Mouse (Mus musculus) cerebellum, adult 11 months (tissue): ENCODE data around the gene Tas1r1.

ENCODE experiments used
- DNase-seq: peaks from one replicate; pipeline ENCODE4 v3.0.0; 2022

Gene Tas1r1

DNA sequence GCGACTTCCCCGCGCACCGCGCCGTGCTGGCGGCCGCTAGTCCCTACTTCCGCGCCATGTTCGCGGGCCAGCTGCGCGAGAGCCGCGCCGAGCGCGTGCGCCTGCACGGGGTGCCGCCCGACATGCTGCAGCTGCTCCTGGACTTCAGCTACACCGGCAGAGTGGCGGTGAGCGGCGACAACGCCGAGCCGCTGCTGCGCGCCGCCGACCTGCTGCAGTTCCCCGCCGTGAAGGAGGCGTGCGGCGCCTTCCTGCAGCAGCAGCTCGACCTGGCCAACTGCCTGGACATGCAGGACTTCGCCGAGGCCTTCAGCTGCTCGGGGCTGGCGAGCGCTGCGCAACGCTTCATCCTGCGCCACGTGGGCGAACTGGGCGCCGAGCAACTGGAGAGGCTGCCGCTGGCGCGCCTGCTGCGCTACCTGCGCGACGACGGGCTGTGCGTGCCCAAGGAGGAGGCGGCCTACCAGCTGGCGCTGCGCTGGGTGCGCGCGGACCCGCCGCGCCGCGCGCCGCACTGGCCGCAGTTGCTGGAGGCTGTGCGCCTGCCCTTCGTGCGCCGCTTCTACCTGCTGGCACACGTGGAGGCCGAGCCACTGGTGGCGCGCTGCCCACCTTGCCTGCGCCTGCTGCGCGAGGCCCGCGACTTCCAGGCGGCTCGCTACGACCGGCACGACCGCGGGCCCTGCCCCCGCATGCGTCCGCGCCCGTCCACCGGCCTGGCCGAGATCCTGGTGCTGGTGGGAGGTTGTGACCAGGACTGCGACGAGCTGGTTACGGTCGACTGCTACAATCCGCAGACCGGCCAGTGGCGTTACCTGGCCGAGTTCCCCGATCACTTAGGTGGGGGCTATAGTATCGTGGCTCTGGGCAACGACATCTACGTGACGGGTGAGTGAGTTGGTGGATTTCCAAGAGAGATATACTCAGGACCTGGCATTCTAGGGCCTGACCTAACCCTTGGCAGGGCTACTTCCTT lies 29.0 kb downstream of the Tas1r1 start:
- DNase-seq: peak; percentile 75

DNA sequence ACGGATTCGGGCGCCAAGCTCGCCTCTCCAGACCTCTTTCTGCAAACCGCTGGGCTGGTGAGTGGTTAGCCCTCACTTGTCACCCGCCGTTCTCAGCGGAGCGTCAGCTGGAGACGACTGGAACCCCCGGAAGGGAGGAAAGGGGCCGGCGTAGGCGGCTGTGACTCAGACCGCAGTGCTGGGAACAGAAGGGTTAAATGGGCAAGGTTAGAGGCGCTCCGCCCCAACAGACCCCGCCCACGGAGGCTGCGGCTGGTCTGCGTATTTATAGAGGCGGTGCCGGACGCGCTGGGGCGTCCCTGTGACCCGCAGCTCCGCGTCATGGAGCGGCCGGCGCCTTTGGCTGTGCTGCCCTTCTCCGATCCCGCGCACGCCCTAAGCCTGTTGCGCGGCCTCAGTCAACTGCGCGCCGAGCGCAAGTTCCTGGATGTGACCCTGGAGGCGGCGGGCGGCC lies 29.7 kb downstream of the Tas1r1 start, which contains the start of gene Klhl21:
Klhl21 (plus strand) TSS at position 182 of the 454 bp plus-strand sequence.
- DNase-seq: peak; percentile 90

DNA sequence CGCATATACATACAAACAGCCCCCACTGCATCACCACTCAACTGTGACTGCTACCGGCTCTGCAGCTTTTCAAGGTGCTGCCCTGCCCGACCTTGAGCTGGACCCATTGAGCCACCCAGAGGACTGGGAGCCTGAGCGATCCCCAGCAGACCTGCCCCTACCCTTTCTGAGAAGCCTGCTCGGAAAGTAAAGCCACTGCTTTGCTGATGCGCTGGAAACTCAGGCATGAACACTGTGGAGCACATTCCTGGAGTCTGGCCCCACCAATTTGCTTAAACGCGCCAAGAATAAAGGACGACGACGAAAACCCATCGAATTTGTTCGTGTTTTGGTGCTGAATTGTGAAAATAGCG lies 30.2 kb downstream of the Tas1r1 start:
- DNase-seq: no peak

DNA sequence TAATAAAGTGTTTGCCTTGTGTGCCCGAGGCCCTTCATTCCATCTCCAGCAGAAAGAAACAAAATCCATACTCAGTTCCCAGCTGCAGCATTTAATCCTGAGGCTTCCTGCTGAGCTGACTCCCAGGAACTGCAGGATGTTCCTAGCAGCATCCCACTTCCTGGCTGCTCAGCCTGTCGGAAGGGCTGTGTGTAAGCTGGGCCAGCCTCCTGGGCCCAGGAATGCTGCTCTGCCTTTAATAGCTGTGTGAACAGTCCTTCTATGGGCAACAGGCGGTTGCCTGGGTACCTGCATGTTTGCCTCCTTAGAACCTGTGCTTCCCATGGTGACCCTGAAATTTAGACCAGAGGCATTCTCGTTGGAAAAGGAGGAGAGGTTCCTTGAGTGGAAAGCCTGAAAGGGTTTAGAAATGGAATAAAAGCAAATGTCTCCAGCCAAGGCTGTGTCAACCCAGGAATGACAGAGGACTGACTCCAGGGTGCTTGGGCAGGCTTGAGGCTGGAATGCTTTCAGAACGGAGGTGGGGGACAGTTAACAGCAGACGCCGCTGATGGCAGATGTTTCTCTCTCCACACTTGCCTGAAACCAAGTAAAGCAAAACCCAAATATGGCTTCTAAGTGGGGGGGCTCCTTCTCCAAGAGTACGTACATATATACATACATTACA lies 30.8 kb downstream of the Tas1r1 start:
- DNase-seq: no peak

DNA sequence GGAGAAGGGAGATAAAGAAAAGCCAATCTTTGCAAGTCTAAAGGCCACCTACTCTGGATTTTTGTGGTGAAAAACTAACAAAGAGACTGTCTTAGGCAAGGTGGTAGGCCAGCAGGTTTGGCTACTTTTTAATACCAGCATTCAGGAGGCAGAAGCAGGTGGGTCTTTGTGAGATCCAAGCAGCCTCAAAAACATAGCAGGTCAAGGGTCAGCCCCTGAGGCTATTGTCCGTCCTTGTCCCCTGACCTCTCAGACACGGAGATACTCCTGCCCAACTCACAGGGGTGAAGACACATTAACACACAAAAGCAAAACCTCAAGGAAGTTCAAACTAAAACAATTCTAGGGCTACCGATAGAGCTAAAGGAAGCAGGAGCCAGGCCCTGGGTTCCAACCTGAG lies 31.6 kb downstream of the Tas1r1 start:
- DNase-seq: no peak

DNA sequence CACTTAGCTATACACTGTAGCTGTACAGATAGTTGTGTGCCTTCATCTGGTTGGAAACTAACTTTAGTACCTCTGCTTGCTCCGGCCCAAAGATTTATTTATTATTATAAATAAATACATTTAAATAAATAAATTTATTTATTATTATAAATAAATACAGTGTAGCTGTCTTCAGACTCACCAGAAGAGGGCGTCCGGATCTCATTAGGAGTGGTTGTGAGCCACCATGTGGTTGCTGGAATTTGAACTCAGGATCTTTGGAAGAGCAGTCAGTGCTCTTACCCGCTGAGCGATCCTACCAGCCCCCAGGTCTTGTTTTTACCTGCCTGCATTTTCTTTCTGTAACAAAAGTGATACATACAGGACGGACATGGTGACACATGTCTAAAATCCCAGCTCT lies 32.2 kb downstream of the Tas1r1 start:
- DNase-seq: no peak

DNA sequence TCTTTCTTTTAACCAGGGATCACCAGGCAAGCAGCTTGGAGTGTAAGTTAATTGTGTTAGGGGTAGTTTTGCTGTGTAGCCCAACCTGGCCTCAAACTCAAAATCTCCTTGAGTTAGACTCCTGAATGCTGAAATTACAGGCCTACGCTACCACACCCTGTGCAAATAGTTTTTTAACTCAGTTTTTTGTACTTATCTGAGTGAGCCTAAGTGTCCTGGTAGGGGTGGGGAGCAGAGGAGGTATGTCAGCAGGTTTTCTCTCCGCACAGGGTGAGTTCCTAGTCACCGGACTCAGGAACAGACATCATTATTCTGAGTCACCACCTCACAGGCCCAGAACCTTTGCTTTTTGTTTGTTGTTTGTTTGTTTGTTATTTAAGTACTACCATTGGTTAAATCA lies 36.3 kb downstream of the Tas1r1 start:
- no peak for DNase-seq

DNA sequence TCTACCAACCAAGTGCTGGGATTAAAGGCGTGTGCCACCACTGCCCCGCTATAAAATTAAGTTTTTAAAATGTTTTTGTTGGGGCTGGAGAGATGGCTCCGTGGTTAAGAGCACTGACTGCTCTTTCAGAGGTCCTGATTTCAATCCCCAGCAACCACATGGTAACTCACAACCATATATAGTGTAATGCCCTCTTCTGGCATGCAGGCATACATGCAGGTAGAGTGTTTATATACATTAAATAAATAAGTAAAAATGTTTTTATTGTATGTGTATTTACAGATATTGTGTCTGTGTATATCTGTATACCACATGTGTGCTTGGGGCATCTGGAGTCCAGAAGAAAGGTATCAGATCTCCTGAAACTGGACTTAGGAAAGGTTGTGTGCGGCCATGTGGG lies 37.0 kb downstream of the Tas1r1 start:
- DNase-seq: no peak

DNA sequence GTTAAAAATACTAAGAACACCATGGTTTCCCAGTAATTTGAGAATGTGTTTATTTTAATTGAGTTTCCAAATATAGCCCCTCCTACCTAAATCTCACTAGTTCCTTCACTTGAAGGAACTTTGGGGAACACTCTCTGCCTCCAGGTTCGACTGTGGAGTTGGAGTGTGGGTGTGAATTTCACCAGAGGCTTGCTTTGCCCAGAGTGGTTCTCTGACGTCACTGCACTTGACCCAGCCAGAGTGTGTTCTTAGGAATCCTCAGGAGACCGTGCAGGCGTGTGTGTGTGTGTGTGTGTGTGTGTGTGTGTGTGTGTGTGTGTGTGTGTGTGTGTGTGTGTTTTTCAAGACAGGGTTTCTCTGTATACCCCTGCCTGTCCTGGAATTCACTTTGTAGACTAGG lies 37.5 kb downstream of the Tas1r1 start:
- DNase-seq: no peak

DNA sequence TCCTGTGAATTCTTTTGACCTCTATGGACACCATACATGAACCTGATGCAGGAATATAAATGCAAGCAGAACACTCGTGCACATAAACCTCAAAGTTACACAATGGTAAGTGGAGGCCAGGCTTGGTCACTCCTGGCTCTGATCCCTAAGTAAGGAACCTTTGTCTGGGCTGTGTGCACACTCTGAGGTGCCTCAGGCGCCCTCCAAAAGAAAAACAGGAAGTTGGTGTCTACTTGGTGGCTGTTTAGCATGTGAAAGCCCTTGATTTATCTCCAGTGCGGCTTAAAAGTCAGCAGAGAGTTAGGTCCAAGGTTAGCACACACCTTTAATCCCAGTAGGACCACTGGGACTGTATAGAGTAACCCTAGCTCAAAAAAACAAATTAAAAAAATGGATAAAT lies 38.9 kb downstream of the Tas1r1 start:
- no peak for DNase-seq

DNA sequence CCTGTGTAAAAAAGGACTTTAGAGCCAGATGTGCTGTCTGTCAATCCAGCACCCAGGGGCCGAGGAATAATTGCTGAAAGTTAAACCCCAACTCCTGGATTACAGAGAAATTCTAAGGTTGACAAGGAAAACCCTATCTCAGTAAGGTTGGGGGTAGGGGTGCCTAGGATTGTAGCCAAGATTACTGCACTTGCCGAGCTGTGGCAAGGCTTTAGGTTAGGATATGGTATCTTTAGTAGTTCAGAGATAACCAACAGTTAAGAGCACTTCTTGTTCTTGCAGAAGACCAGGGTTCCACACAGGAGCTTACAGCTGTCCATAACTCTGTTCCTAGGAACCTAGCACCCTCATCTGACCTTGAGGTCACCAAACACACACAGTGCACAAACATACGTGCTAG lies 40.7 kb downstream of the Tas1r1 start:
- DNase-seq: no peak

DNA sequence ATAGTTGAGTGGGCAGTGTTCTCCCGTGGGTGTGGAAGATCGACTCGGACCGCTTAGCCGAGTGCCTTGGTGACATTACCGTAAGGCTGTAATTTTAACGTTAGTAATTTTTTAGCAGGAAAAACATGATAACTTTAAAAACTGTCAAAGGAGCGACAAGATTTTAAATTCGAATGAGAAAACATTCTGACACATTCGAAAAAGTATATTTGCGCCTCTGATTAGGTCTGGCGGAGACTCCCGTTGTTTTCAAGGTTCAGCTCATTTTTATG lies 41.5 kb downstream of the Tas1r1 start:
- DNase-seq: no peak

DNA sequence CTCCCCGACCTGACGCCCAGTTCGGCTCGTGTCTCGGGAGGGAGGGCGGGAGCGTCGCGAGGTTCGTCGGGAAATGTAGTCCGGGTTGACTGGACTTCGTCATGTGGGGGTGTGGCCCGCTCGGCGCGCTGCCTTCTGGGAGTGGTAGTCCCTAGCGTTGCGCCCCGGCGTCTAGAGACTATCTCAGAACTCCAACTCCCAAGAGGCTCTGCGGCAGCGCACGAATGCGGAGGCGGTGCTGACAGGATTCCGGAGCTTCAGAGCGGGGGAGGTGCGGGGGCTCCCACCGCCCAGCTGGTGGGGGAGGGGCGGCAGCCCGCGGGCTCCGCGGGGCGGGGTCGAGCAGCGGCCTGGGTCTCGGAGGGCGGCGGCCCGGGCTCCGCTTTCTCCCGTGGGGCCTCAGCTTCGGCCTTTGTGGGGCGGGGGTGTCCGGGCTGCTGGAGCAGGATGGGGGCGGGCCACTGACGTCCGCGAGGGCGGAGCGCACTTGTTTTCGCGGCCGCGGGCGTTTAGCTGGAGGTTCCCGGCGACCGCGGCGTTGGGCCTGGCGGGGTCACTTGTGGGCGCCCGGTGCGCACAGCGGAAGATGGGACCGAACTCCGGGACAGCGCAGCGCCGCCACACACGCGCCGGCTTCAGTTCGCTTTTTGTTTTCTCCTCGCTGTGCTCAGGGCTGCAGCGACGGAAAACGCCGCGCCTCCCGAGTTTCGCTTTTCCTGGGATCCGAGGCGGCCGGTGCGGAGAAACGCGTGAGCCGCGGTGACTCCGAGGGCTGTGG lies 42.0 kb downstream of the Tas1r1 start, which contains the start of gene Phf13:
Phf13 (minus strand) TSS at position 86 of the 778 bp plus-strand sequence.
- peak; percentile 98 for DNase-seq

DNA sequence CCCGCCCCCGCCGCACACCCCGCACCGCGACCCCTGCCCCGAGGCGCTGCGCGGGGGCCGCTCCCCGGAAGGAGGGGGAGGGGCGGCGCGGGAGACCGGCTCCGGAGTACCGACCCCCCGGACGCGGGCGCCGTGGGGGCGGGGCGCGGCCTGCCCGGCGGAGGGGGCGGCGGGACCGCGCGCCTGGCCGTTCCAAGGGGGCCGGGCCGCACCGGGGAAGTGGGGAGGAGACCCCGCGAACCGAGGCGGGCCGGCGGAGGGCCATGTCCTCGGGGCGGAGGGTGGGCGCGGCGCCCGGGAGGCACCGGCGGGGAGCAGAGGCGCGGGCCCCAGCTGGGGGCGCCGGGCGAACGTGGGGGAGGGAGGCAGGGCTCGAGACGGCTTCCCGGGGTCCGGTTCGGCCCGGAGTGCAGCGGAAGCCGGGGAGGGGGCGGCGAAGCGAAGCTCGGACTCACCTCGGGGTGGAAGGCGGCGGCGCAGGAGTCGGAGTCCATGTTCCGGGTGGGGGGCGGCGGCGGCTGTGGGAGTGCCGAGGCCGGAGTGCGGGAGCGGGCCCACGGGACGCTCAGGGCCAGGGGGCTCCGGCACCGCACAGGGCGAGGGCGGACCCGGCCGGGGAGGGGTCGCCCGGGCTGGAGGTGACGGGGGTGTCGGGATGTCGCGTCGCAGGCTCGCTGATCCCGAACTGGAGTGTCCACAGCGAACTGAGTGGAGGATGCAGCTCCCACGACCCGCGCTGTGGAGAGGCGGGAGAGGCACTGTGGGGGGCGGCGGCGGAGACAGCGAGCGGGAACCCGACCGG lies 42.8 kb downstream of the Tas1r1 start:
- DNase-seq: no peak

DNA sequence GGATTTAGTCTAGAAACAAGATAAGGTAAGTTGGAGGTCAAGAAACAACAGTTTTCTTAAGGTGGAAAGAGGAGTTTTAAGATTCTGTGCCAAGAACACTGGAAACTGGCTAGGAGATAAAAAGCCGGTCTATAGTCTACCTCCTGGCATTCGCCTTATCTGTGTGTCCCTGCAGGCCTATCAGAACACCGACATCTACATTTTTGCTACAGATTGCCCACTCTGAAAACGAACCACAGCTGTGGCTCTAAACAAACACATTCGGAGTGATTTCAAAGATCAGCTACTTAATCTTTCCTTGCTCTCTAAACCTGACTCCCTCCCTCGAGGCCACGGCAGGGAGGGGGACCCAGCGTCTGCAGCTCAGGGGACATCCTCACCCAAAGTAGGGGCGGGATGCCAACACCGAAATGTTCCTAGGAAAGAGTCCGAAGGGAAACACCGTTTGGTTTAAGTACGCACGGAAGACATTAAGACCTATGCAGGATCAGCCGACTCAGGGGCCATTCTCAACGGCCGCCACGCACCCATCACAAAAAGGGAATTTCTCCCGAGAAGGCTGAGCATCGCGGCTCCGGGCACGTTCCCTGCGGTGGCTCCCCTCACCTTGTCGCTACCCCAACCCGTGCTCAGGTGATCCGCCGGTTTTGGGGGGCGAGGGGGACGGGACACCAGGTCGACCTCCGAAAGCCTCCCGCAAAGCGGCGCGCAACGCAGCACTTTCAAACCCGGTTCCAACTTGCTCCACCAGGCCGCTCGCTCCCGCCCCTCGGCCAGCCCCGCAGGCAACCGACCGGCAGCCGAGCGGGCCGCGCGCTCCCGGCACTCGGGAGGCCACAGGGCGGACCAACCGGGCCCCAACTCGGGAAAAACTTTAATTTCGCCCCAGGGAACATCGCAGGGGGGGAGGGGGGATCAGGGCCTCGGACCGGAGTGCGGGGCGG lies 43.9 kb downstream of the Tas1r1 start:
- peak; percentile 53 for DNase-seq

DNA sequence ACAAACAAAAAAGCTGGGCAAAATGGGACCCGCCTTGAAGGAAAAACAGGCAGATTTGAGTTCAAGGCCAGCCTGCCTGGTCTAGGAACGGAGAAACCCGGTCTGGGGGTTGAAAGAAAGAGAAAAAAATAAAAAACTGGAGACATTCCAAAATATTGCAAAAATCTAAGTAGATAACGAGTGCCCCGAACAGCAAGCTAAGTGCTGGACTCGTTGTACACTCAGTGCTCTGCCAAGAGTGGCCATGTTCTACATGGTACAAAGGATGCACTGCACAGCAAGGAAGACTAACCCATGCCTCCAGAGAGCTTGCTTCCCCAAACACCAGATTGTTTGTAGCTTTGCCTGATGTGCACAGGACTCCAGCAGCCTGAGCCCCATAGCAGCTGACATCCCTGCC lies 45.3 kb downstream of the Tas1r1 start:
- no peak for DNase-seq

DNA sequence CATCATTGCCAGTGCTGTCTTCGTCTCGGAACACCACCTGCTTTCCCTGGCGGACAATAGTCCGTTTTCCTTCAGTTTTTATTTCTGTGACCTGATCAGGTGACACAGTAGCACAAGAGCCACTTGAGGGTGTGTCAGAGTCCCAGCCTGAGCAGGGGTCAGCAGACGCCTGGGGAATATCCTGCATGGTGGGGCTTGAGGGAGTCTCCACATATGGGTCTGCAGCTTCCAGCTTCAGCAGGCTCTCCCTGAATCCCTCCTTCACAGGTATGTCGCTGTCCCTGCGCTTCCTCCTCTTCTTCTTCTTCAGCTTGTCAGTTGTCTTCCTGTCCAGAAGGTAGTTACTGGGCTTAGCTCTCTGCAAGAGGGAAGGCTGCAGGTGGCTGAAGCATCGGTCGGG lies 46.3 kb downstream of the Tas1r1 start:
- no peak for DNase-seq

DNA sequence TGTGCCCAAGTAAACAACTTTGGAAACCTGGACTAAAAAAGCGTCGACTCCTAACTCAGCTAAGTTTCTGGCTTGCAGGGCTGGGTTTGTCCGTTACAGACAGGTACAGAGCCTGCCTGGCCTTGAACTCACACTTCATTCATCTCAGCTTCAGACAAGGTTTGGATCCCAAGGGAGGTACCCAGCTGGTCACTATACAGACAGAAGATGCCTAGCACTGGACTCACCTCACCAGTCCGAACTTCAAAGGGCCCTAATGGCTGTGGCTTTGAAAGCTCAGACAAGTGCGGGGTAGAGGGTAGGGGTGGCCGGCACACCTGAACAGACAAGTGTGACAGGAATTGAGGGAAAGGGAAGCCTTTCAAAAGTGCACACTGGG lies 49.3 kb downstream of the Tas1r1 start:
- no peak for DNase-seq

DNA sequence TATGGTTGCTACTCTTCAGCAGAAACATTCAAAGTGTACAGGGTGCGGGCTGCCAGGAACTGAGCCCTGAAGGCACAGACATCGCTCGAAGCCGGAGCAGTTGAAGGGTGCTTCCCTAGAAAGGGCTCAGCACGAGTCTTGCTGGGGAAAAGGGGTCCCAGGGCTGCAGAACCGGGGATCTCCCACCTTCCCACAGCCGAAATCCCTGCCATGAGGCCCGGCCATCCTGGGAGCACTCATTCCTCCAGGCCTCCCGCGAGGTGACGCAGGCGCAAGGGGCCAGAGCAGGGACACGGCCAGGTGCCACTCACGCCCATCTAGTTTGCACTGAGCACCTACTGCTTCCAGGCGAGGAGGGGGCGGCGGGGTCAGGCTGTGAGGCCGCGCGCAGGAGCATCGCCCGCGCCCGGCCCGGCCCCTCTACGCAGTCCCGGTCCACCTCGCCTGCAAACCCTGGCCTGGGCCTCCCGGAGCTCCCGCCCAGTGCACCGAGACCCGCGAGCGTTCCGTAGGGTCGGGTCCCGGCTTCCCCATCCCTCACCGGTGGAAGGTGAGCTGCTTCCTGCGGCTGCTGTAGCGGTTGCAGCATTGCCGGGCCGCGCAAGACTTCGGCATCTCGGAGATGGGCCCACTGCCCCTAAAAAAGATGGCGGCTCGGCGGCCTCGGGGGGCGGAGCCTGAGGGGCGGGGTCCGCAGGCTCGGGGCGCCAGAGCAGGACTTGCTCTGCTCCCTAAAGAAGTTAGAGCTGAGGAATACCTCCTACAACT lies 49.8 kb downstream of the Tas1r1 start, which contains the start of gene Thap3:
Thap3 (minus strand) TSS at position 656 of the 768 bp plus-strand sequence.
- peak; percentile 75 for DNase-seq

DNA sequence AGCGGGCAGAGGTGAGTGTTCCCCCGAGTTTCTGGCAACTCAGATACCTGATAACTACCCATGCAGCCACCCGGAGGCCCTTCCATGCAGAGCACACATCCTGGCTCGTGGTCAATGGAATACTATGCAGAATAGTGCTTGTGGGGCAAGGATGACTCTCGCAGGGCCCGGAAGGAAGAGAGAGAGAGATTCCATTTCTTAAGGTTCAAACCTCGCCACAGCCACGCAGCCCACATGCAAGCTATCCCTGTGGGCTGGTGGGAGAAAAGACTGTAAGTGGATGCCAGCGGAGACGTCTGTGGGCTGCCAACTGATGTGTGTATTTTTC lies 50.4 kb downstream of the Tas1r1 start:
- no peak for DNase-seq

DNA sequence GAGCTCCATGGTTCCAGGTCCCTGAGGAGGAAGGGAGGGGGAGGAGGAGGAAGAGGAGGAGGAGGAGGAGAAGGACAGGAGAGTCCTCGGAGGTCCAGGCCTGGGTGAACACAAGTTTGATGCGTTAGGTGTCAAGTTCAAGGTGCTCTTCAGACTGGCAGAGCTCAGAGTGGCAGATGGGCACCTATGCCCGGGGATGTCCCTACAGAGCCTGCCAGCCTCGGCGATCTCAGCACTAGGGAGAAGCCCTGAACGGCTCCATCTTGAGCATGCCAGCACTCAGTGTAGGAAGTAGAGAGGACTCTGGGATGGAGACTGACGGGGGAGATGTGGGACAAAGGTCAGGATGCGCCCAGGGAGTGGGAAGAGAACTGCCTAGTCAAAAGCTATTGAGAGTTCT lies 51.7 kb downstream of the Tas1r1 start:
- no peak for DNase-seq
